Comparison of ENCODE assay signal across 10 mouse cellular contexts in genomic region chr4:95106881-95107665, GRCm38 (mm10). TPM values are rescaled to one million over a fixed set of nuclear protein-coding genes. Genes with fewer than 3 reads are reported as not detected.
DNase-seq lines count a peak whose midpoint lies in the region; ATAC-seq and TF ChIP-seq lines count a peak whose summit lies in the region.
"Had no signal": no experiment of that assay in that cellular context is flagged by ENCODE, and none has a peak within 500 bp of the region (broad histone marks: within the 10 kb centered on the region; RNA-seq: fewer than 3 reads in every experiment).

No protein-coding gene starts in this region.

- intact Hi-C loops in left cerebral cortex, postnatal 4 days (cut with DNase I) = no loop called here

- H3K4me1 ChIP-seq in forebrain, embryonic 10.5 days = peaks cover 43% of the 10 kb centered on the region
- peaks cover 20% of the 10 kb centered on the region for H3K4me1 ChIP-seq in forebrain, embryonic 15.5 days
- peaks cover 11% of the 10 kb centered on the region; the same call in 1 of the 2 replicates for H3K4me1 ChIP-seq in lung, embryonic 14.5 days (ENCODE audit: insufficient read depth)
- H3K4me1 ChIP-seq in midbrain, embryonic 16.5 days (ENCODE audit: control insufficient read depth, insufficient read depth, low read length) = peaks cover 10% of the 10 kb centered on the region

- peaks cover 14% of the 10 kb centered on the region; the same call in 1 of the 2 replicates for H3K27me3 ChIP-seq in forebrain, embryonic 10.5 days (ENCODE audit: poor library complexity, severe bottlenecking)
- no peaks in the 10 kb centered on the region for H3K27me3 ChIP-seq in forebrain, embryonic 15.5 days
- no peaks in the 10 kb centered on the region for H3K27me3 ChIP-seq in lung, embryonic 14.5 days (ENCODE audit: insufficient read depth, low read length)
- no peaks in the 10 kb centered on the region for H3K27me3 ChIP-seq in midbrain, embryonic 16.5 days (ENCODE audit: control insufficient read depth, insufficient read depth, low read depth, low read length)

- H3K9ac ChIP-seq in forebrain, embryonic 15.5 days (replicated peaks) = no peak overlapping the region
- H3K9ac ChIP-seq in lung, embryonic 14.5 days = no peak overlapping the region
- H3K9ac ChIP-seq in midbrain, embryonic 16.5 days (ENCODE audit: low read depth, low read length) = no peak overlapping the region

- H3K9me3 ChIP-seq in forebrain, embryonic 10.5 days = no peaks in the 10 kb centered on the region; the same call in 1 of the 2 replicates
- no peaks in the 10 kb centered on the region for H3K9me3 ChIP-seq in forebrain, embryonic 15.5 days
- no peaks in the 10 kb centered on the region for H3K9me3 ChIP-seq in lung, embryonic 14.5 days (ENCODE audit: low read depth, low read length)
- H3K9me3 ChIP-seq in midbrain, embryonic 16.5 days (replicated peaks; ENCODE audit: control insufficient read depth, low read length, poor library complexity, severe bottlenecking) = no peaks in the 10 kb centered on the region

- WGBS in forebrain, embryonic 10.5 days = 79% methylated on average over 10 of the region's 10 CpGs
- 74% methylated on average over 10 of the region's 10 CpGs for WGBS in forebrain, embryonic 15.5 days
- 66% methylated on average over 10 of the region's 10 CpGs for WGBS in lung, embryonic 14.5 days
- 69% methylated on average over 10 of the region's 10 CpGs for WGBS in midbrain, embryonic 16.5 days

- peak overlapping the region; percentile 44; the same call in 1 of the 2 replicates for H3K27ac ChIP-seq in forebrain, embryonic 10.5 days
- no peak overlapping the region for H3K27ac ChIP-seq in forebrain, embryonic 15.5 days (replicated peaks)
- 0 out of 2 replicates have a peak overlapping the region, but pooled peaks have one; percentile 38 for H3K27ac ChIP-seq in lung, embryonic 14.5 days (ENCODE audit: low read depth)
- no peak overlapping the region for H3K27ac ChIP-seq in midbrain, embryonic 16.5 days (ENCODE audit: low read length)

- TF ChIP-seq CTCF in lung, embryonic 14.5 days (IDR thresholded peaks at IDR 0.05; ENCODE audit: low read depth) = no peak

- DNase-seq in forebrain, embryonic 10.5 days (ENCODE audit: extremely low spot score, low spot score) = no peak
- no peak for DNase-seq in lung, embryonic 14.5 days
- DNase-seq in lung, postnatal 14 days = no peak
- peak; percentile 19 for DNase-seq in kidney, postnatal 14 days
- peak; percentile 40 for DNase-seq in thymus, postnatal 0 days (ENCODE audit: low spot score)
- no peak for DNase-seq in left cerebral cortex, postnatal 4 days
- DNase-seq: cerebellum, adult 11 months had no signal

- no peaks in the 10 kb centered on the region for H3K36me3 ChIP-seq in forebrain, embryonic 10.5 days (replicated peaks)
- H3K36me3 ChIP-seq in forebrain, embryonic 15.5 days = no peaks in the 10 kb centered on the region
- no peaks in the 10 kb centered on the region for H3K36me3 ChIP-seq in lung, embryonic 14.5 days (ENCODE audit: insufficient read depth)
- H3K36me3 ChIP-seq in midbrain, embryonic 16.5 days (ENCODE audit: control insufficient read depth, insufficient read depth, low read length) = no peaks in the 10 kb centered on the region

- H3K4me3 ChIP-seq in forebrain, embryonic 10.5 days = no peak overlapping the region
- no peak overlapping the region for H3K4me3 ChIP-seq in forebrain, embryonic 15.5 days
- no peak overlapping the region for H3K4me3 ChIP-seq in lung, embryonic 14.5 days (ENCODE audit: low read depth, low read length)
- H3K4me3 ChIP-seq in midbrain, embryonic 16.5 days (ENCODE audit: low read depth, low read length) = no peak overlapping the region

- no peak overlapping the region for H3K4me2 ChIP-seq in forebrain, embryonic 15.5 days (replicated peaks)
- H3K4me2 ChIP-seq in lung, embryonic 14.5 days = no peak overlapping the region
- H3K4me2 ChIP-seq in midbrain, embryonic 16.5 days (ENCODE audit: low read length) = no peak overlapping the region
- H3K4me2 ChIP-seq: midbrain, embryonic 11.5 days had no signal

- no peak for ATAC-seq in forebrain, embryonic 15.5 days (replicated peaks)
- no peak for ATAC-seq in lung, embryonic 14.5 days (ENCODE audit: insufficient read depth)
- ATAC-seq in midbrain, embryonic 16.5 days = no peak

RNA-seq across cellular contexts. Expression of gene Jun, which starts 55.1 kb away (rescaled TPM):
- polyA plus RNA-seq in forebrain, embryonic 10.5 days (2016; fragmentation: Nextera tagmentation; extraction: Ambion mirVana) = 74.2 and 82.9 TPM in 2 replicates
- polyA plus RNA-seq in forebrain, embryonic 15.5 days (2015; fragmentation: Nextera tagmentation; extraction: Ambion mirVana) = 80.2 and 85.5 TPM in 2 replicates
- 67.1 and 71.5 TPM in 2 replicates for polyA plus RNA-seq in lung, embryonic 14.5 days (2014; fragmentation: Nextera tagmentation; extraction: Ambion mirVana)
- 10.3 and 11.3 TPM in 2 replicates for polyA plus RNA-seq in thymus, postnatal 0 days (2015; fragmentation: Nextera tagmentation; extraction: Ambion mirVana)
- 49.3 and 54.0 TPM in 2 replicates for polyA plus RNA-seq in midbrain, embryonic 16.5 days (2015; fragmentation: Nextera tagmentation; extraction: Ambion mirVana)
- 10 to 100 TPM; 35.5 to 37.4 TPM for total RNA-seq in left cerebral cortex, postnatal 4 days (2021)

Comparison
In these comparisons a context has a peak if more than half of its experiments do, and no peak if none do; other contexts are left out.
1. H3K27ac ChIP-seq: peak in forebrain, embryonic 10.5 days (single experiment) and lung, embryonic 14.5 days (single experiment); none in forebrain, embryonic 15.5 days (single experiment) and midbrain, embryonic 16.5 days (single experiment).
2. DNase-seq: peak in kidney, postnatal 14 days (single experiment) and thymus, postnatal 0 days (single experiment); none in forebrain, embryonic 10.5 days (single experiment), lung, embryonic 14.5 days (single experiment), lung, postnatal 14 days (single experiment) and left cerebral cortex, postnatal 4 days (single experiment).